Mouse (Mus musculus): ENCODE measurements around the gene Fam71e1. TPM values are rescaled to one million over a fixed set of nuclear protein-coding genes. Genes with fewer than 3 reads are reported as not detected.

Gene Fam71e1
- polyA plus RNA-seq, 1 experiment from 2014 or later = 29.8 TPM

DNA sequence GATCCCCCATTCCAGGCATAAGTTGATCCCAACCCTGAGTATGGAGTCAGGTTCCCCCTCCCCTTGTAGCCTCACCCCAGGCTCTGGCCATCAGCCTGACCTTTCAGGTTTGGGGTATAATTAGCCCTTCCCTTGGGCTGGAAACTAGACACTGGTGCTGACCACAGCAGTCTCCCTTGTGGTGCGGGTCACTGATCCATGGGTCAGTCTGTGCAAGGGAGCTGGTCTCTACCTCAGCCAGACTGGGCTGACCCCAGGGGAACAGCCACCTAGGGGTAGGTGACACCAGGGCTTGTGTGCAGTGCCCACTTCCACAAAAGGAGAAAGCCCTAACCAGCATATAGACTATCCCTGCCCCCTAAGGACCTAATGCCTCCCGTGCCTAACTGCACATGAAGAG lies 26.7 kb downstream of the Fam71e1 start:
- H3K4me2 ChIP-seq = no peak overlapping the region
- no peak for ATAC-seq (ENCODE audit: low read depth)
- H3K9ac ChIP-seq = no peak overlapping the region
- 75% methylated on average over 2 of the region's 2 CpGs for WGBS
- peaks cover 15% of the 10 kb centered on the region for H3K4me1 ChIP-seq (replicated peaks)
- H3K27me3 ChIP-seq = peaks cover 74% of the 10 kb centered on the region
- H3K4me3 ChIP-seq = no peak overlapping the region
- H3K36me3 ChIP-seq = no peaks in the 10 kb centered on the region
- no peak overlapping the region for H3K27ac ChIP-seq (replicated peaks)
- no peaks in the 10 kb centered on the region for H3K9me3 ChIP-seq

DNA sequence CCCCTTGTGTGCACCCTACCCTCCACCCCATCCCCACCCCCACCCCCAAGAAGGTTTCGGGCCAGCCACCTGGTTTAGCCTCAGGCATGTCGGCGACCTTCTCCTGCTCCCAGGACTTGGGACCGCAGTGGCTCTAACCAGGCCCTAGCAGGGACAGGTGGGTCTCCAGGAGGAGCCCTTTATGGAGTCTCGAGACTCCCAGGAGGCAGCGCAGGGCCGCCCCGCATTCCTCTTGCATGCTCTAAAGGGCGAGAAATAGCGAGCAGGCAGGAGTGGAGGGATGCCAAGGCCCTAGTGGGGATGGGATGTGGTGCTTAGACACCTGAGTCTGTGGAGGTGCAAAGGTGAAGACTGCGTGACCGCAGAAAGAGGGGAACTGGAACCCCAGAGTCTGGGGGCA lies 28.1 kb downstream of the Fam71e1 start, which contains the start of gene Mybpc2:
TSS of gene Mybpc2 (minus strand) at position 155 of the 400 bp plus-strand sequence.
- WGBS = 37% methylated on average over 12 of the region's 12 CpGs
- ATAC-seq (ENCODE audit: low read depth) = no peak
- H3K9me3 ChIP-seq = no peaks in the 10 kb centered on the region
- peak within 1 kb of the TSS; percentile 30 for H3K4me2 ChIP-seq
- peaks cover 17% of the 10 kb centered on the region for H3K4me1 ChIP-seq (replicated peaks)
- peak within 1 kb of the TSS; percentile 53 for H3K9ac ChIP-seq
- H3K27me3 ChIP-seq = peaks cover 88% of the 10 kb centered on the region
- H3K27ac ChIP-seq (replicated peaks) = no peak within 1 kb of the TSS
- H3K36me3 ChIP-seq = no peaks in the 10 kb centered on the region
- H3K4me3 ChIP-seq = no peak within 1 kb of the TSS

DNA sequence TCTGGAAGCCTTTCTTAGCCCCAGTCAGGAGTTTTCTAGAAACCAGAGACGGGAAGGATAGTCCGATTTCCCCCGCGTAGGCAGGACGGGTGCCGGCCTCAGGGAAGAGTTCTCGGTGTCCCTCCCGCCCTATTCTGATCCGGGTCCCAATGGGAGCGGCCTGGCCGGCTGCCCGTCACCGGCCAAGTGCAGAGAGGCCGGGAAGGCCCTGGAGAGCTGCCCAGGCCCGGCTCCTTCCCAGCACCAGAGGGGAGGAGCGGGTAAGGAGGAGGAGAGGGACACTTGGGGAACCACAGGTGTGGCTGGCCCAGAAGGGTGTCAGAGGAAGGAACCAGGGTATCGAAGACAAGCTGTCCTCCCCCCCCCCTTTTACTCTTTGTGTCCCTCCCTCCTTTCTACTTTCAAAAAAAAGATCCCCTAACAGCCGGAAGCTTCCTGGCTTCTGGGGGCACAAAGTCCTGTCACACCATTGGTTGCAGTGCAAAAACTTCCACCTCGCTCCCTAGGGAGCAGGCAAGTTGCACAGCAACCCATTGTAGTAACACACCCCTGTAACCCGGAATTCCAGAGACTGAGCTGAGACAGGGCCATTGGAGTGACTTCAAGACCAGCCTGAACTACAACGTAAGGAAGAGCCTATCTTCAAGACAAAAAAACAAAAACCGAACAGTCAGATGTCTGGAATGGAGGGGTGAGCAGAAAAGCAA lies 28.9 kb downstream of the Fam71e1 start:
- Histone ChIP-seq H3K9ac (peak overlapping the region; percentile 53), H3K36me3 (no peaks in the 10 kb centered on the region), H3K27ac (replicated peaks) (no peak overlapping the region), H3K4me2 (peak overlapping the region; percentile 30), H3K9me3 (no peaks in the 10 kb centered on the region), H3K4me1 (replicated peaks) (peaks cover 17% of the 10 kb centered on the region), H3K4me3 (no peak overlapping the region), H3K27me3 (peaks cover 95% of the 10 kb centered on the region)
- ATAC-seq (ENCODE audit: low read depth) = no peak
- WGBS = 15% methylated on average over 22 of the region's 22 CpGs

DNA sequence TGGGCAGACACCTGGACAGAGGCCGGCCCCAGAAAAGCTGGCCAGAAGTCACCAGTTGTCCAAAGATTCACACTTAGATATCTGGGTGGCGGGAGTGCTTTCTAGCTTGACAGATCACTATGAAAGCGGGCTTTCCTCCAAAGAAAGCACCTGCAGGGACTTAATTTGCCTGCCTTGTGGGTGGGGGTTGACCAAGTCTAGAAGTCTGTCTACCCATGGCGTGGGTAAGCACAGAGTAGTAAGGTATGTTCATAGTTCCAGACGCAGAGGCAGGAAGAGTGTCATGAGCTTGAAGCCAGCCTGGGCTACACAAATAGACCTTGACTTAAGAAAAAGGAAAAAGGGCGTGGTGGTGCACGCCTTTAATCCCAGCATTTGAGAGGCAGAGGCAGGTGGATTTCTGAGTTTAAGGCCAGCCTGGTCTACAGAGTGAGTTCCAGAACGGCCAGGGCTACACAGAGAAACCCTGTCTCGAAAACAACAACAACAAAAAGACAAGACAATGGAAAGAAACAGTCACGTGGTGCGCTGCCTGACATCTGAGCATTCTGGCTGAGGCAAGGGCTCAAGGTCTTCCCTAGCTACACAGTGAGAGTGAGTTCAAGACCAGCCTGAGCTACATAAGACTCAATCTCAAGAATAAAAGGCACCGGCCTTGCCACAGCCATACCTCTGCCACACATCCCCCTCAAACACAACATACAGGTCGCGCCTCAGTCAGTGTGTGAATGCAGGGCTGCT lies 30.2 kb downstream of the Fam71e1 start:
- Histone ChIP-seq H3K9me3 (no peaks in the 10 kb centered on the region), H3K36me3 (no peaks in the 10 kb centered on the region), H3K27me3 (peaks cover 86% of the 10 kb centered on the region), H3K4me1 (replicated peaks) (peaks cover 15% of the 10 kb centered on the region), H3K4me3 (no peak overlapping the region), H3K27ac (replicated peaks) (no peak overlapping the region), H3K4me2 (no peak overlapping the region), H3K9ac (no peak overlapping the region)
- WGBS = 90% methylated on average over 14 of the region's 14 CpGs
- ATAC-seq (ENCODE audit: low read depth) = no peak

DNA sequence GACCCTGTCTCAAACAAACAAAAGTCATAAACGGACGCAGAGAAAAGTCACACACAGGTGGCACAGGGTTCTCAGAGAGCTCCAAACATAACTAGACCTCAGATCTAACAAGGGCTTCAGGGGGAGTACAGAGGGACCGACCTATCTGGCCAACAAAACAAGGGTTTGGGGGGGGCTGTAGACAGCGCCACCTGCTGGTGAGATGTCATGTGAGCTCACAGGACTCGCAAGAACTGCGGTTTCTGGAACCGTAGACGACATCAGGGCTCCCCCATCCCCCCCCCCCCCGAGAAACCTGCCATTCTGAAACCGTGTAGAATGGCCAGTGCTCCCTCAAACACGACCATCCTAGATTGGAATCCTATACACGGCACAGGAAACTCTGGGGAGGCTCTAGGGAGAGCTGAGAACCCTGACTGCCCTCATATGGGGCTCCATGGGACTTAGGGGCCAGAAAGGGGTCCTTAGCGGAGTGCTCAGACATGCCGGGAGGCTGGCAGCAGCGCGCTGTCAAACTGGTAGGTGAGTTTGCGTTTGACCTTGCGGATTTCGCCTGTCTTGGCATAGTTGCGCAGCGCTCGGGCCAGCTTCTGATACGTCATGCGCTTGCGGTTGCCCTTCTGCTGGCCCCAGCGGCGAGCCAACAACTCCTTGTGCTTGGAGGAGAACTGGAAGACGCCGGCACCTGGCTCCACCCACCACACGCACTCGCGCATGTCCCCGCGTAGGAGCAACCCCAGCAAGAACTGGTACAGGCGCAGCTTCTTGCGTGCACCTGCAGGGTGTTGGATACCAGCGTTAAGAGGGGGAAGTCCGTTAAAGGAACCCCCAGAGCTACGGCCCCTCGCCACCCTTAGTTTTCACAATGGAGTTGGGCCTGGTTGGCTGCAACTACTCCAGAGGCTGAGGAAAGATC lies 31.4 kb downstream of the Fam71e1 start:
- H3K9me3 ChIP-seq = no peaks in the 10 kb centered on the region
- no peaks in the 10 kb centered on the region for H3K36me3 ChIP-seq
- peak; percentile 42; the same call in 1 of the 2 replicates for ATAC-seq (ENCODE audit: low read depth)
- peak overlapping the region; percentile 32 for H3K4me3 ChIP-seq
- WGBS = 5% methylated on average over 40 of the region's 40 CpGs
- H3K9ac ChIP-seq = peak overlapping the region; percentile 58
- H3K27me3 ChIP-seq = peaks cover 74% of the 10 kb centered on the region
- H3K4me2 ChIP-seq = peak overlapping the region; percentile 61
- peaks cover 12% of the 10 kb centered on the region for H3K4me1 ChIP-seq (replicated peaks)
- H3K27ac ChIP-seq (replicated peaks) = no peak overlapping the region

DNA sequence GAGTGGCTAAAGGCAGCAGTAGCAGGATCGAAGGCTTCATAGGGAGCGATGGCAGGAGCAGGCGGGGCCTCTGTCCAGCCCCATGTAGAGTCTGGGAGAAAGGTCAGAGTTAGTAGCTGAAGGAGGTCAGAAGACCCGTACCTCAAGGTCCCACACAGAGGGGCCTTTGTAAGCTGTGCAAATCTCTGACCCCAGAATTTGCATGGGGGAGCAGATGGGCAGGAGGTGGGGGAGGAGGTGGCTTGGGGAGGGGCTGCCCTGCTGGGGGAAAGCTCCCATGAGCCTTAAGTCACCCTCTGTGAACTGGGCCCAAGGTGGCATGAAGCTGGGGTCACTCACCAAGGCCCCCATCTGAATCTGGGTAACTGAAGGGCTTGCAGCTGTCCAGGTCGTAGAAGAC lies 33.1 kb downstream of the Fam71e1 start:
- Histone ChIP-seq H3K9me3 (no peaks in the 10 kb centered on the region), H3K27me3 (peaks cover 56% of the 10 kb centered on the region), H3K9ac (no peak overlapping the region), H3K27ac (replicated peaks) (no peak overlapping the region), H3K4me3 (no peak overlapping the region), H3K4me2 (no peak overlapping the region), H3K4me1 (replicated peaks) (peaks cover 12% of the 10 kb centered on the region), H3K36me3 (peaks cover 8% of the 10 kb centered on the region; the same call in 1 of the 2 replicates)
- WGBS = 68% methylated on average over 5 of the region's 5 CpGs
- no peak for ATAC-seq (ENCODE audit: low read depth)

DNA sequence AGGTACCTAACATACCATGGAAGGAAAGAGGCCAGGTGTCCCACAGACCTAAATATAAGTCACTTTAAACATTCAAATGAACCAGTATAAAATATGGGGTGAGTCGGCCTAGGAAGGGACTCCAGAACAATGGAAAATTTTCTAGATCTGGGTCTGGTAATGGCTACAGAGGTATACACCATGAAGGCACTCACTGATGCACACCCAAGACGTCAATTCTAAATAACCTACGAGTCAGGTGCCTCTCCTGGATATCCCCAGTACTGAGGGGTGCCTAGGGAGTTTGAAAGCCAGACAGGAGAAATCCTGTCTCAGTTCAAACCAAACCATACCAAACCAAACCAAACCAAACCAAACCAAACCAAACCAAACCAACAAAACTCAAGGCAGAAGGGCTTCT lies 34.1 kb downstream of the Fam71e1 start:
- H3K9ac ChIP-seq = no peak overlapping the region
- no peak overlapping the region for H3K4me3 ChIP-seq
- H3K9me3 ChIP-seq = no peaks in the 10 kb centered on the region
- H3K27me3 ChIP-seq = peaks cover 46% of the 10 kb centered on the region
- H3K36me3 ChIP-seq = peaks cover 14% of the 10 kb centered on the region; the same call in 1 of the 2 replicates
- 87% methylated on average over 3 of the region's 3 CpGs for WGBS
- peaks cover 7% of the 10 kb centered on the region for H3K4me1 ChIP-seq (replicated peaks)
- H3K27ac ChIP-seq (replicated peaks) = no peak overlapping the region
- no peak for ATAC-seq (ENCODE audit: low read depth)
- no peak overlapping the region for H3K4me2 ChIP-seq

DNA sequence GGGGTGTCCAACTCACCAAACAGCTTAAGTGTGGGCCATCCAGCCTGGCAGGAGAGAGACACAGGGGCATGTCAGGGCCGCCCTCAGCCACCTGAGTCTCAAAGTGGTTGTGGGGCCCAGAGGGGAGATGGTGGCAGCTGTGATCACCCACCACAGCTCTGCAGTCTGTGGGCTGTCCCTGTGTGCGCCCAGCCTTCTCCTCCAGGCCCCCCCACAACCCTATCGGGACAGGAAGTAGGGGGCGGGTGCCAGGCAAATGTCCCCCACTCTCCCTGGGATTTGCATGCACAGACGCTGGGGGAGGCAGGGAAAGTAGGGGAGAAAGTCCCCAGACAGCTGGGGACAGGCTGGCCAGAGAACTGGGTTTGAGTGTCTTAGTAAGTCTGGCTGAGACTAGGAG lies 34.8 kb downstream of the Fam71e1 start:
- peaks cover 39% of the 10 kb centered on the region for H3K27me3 ChIP-seq
- 54% methylated on average over 5 of the region's 5 CpGs for WGBS
- no peak overlapping the region for H3K27ac ChIP-seq (replicated peaks)
- H3K9me3 ChIP-seq = no peaks in the 10 kb centered on the region
- no peak overlapping the region for H3K9ac ChIP-seq
- H3K36me3 ChIP-seq = peaks cover 21% of the 10 kb centered on the region; the same call in 1 of the 2 replicates
- H3K4me2 ChIP-seq = no peak overlapping the region
- ATAC-seq (ENCODE audit: low read depth) = no peak
- no peak overlapping the region for H3K4me3 ChIP-seq
- peaks cover 7% of the 10 kb centered on the region for H3K4me1 ChIP-seq (replicated peaks)

DNA sequence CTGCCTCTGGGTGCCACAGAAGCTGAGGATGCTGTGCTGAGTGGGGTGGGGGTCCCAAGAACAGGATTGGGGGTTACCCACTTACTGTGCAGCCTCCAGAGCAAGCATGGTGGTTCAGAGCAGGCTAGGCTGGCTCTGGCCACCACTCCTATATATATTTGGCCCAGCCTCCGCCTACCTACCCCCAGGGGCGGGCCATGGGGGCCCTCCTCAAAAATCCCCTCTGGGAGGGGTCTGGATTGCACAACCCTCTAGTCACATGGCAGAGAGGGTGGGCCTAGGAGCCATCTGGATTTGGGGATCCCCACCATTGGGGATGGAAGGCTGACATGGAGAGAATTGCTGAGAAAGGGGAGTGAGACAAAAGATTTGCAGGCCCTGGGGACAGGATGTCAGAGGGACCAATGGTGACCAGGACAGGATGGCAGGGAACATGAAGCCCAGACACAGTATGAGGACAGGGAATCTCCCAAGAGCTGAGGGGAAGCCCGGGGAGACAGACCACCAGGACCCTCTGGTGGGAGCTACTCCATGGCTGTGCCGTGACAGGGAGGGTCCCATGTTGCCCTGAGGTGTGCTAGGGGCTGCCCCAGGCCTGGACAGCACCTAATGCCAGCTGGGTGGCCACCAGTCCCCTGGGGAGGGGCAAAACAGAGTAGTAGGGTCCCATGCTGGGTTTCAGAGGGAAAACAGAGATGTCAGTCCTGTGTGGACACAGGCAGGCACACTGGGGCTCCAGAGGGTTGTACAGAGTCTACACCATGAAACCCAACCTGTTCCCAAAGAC lies 35.8 kb downstream of the Fam71e1 start, which contains the start of gene Spib:
TSS of gene Spib (minus strand) at position 126 of the 787 bp plus-strand sequence.
- H3K4me1 ChIP-seq (replicated peaks) = peaks cover 7% of the 10 kb centered on the region
- peaks cover 30% of the 10 kb centered on the region for H3K27me3 ChIP-seq
- peaks cover 29% of the 10 kb centered on the region for H3K36me3 ChIP-seq
- H3K9me3 ChIP-seq = no peaks in the 10 kb centered on the region
- H3K27ac ChIP-seq (replicated peaks) = no peak within 1 kb of the TSS
- ATAC-seq (ENCODE audit: low read depth) = no peak
- no peak within 1 kb of the TSS for H3K9ac ChIP-seq
- no peak within 1 kb of the TSS for H3K4me3 ChIP-seq
- H3K4me2 ChIP-seq = no peak within 1 kb of the TSS
- WGBS = 81% methylated on average over 4 of the region's 4 CpGs

DNA sequence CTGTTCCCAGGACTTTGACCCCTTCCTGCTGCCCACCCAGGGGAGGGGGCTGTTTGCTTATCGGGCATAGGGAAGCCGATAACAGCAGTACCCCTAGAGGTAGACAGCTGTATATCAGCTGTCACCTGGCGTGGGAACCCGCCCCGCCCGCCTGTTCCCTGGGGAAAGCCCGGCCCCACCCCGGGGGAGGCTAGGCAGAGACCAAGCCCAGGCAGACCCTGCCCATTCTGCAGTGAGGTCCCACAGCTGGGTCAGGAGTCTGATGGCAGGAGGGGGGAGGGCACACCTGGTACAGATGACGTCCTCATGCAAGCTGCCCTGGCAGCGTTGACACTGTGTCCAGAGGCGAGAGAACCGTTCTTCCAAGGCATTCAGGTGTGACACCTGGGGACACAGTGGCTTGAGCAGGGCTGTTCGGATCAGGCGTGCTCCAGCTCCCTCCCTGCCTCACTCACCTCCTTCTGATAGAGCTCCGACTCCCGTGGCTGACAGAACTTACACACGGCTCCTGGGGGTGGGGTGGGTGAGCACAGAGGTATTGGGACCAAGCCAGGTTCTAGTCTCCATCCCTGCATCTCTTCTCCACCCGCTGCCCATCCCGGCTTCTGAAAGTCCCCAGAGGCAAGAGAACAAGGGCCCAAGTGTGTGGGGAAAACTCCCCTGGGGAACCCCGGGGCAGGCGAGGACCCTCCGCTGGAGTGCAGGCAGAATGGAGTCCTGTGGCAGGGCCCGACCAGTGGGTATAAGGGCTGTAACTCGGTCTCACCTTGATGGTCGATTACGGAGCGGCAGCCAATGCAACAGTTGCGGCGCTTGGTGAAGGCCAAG lies 36.8 kb downstream of the Fam71e1 start:
- Histone ChIP-seq H3K4me1 (replicated peaks) (peaks cover 1% of the 10 kb centered on the region; the same call in 1 of the 2 replicates), H3K9ac (no peak overlapping the region), H3K36me3 (peaks cover 35% of the 10 kb centered on the region), H3K4me3 (no peak overlapping the region), H3K27me3 (peaks cover 22% of the 10 kb centered on the region), H3K27ac (replicated peaks) (no peak overlapping the region), H3K9me3 (no peaks in the 10 kb centered on the region), H3K4me2 (no peak overlapping the region)
- 88% methylated on average over 29 of the region's 29 CpGs for WGBS
- ATAC-seq (ENCODE audit: low read depth) = no peak

DNA sequence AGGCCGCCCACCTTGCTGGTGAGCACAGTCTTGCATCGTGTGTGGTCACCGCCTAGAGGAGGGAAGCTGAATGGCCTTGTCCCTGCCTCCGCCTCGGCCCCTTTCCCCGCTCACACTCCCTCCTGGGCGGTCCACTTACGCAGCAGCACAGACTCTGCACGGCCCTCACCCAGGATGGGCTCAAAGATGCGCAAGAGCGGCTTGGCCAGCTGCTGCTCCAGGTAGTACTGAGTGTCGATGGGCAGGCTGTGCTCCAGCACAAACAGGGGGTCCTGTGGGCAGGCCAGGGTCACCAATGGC lies 37.3 kb downstream of the Fam71e1 start:
- H3K36me3 ChIP-seq = peaks cover 39% of the 10 kb centered on the region
- no peak for ATAC-seq (ENCODE audit: low read depth)
- 77% methylated on average over 12 of the region's 12 CpGs for WGBS
- no peak overlapping the region for H3K9ac ChIP-seq
- H3K4me3 ChIP-seq = no peak overlapping the region
- no peaks in the 10 kb centered on the region for H3K9me3 ChIP-seq
- H3K4me1 ChIP-seq (replicated peaks) = no peaks in the 10 kb centered on the region
- H3K27me3 ChIP-seq = peaks cover 16% of the 10 kb centered on the region
- no peak overlapping the region for H3K27ac ChIP-seq (replicated peaks)
- H3K4me2 ChIP-seq = no peak overlapping the region
